Comparison of ENCODE assay signal across 9 mouse cellular contexts in the genomic region with DNA sequence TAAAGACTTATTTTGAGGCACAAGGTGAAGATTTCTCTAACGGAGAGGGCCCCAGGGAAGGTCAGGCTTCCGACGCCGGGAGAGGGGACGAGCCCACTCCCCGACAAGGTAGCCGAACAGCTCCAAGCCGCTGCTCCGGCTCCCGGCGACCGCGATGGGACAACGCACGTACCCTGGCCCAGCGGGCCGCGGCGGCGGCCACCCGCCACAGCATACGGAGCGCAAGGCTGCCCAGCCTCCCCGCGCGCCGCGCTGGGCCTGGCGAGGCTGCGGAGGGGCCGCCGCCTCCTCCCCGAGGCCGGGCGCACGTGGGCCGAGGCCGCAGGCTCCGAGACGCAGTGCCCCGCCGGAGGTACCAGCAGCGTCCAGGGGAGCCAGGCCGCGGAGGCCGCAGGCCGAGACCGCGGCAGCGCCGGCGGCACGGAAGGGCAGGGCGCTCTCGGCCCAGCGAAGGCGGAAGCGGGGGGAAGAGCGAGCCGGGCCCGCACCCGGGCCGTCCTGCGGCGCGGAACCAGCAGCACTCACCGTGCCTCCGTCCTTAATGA. TPM values are rescaled to one million over a fixed set of nuclear protein-coding genes. Genes with fewer than 3 reads are reported as not detected.
DNase-seq lines count a peak whose midpoint lies in the region; ATAC-seq and TF ChIP-seq lines count a peak whose summit lies in the region.
"Had no signal": no experiment of that assay in that cellular context is flagged by ENCODE, and none has a peak within 500 bp of the region (broad histone marks: within the 10 kb centered on the region; RNA-seq: fewer than 3 reads in every experiment).

No protein-coding gene starts in this region.

- peak overlapping the region; percentile 94 for H3K9ac ChIP-seq in midbrain, postnatal 0 days (replicated peaks; ENCODE audit: low read length, poor library complexity, severe bottlenecking)

- peak overlapping the region; percentile 93 for H3K4me3 ChIP-seq in midbrain, postnatal 0 days (ENCODE audit: low read depth, low read length)

- peak overlapping the region; percentile 64 for H3K4me2 ChIP-seq in midbrain, postnatal 0 days (ENCODE audit: low read depth, low read length, poor library complexity, severe bottlenecking)

- peak; percentile 74 for DNase-seq in embryo, embryonic 11 days
- no peak for DNase-seq in embryo, embryonic 9.5 days (ENCODE audit: extremely low spot score)
- DNase-seq in right cerebral cortex, postnatal 14 days: peak; percentile 42
- DNase-seq in right cerebral cortex, postnatal 25 days: no peak
- peak; percentile 35 to 49 for DNase-seq in frontal cortex, postnatal 36 days (ENCODE audit: low spot score in 2 of 2)
- DNase-seq in left cerebral cortex, postnatal 36 days (ENCODE audit: low spot score in 2 of 2): peak; percentile 51 to 76
- DNase-seq in midbrain, postnatal 0 days (ENCODE audit: low spot score): peak; percentile 31
- no peak for DNase-seq in spleen, postnatal 10 days (ENCODE audit: low spot score in 2 of 2)

- H3K4me1 ChIP-seq in midbrain, postnatal 0 days (ENCODE audit: insufficient read depth, low read length): no peaks in the 10 kb centered on the region

- intact Hi-C loops in left cerebral cortex, postnatal 36 days (cut with DNase I): loop anchor here (1.0 to 5.0 kb wide), 2 partner anchors 50 to 68 kb away; a partner anchor contains a TSS

- H3K27me3 ChIP-seq in midbrain, postnatal 0 days (ENCODE audit: insufficient read depth, low read length): no peaks in the 10 kb centered on the region

- TF ChIP-seq CTCF in midbrain, postnatal 0 days (IDR thresholded peaks at IDR 0.05): no peak

- ATAC-seq in midbrain, postnatal 0 days (ENCODE audit: low FRiP score): peak; percentile 85

- H3K27ac ChIP-seq in midbrain, postnatal 0 days (ENCODE audit: low read depth, low read length): peak overlapping the region; percentile 90

- no peaks in the 10 kb centered on the region for H3K9me3 ChIP-seq in midbrain, postnatal 0 days (ENCODE audit: low read length)

- no peaks in the 10 kb centered on the region for H3K36me3 ChIP-seq in midbrain, postnatal 0 days (ENCODE audit: insufficient read depth, low read length)

- under 1% methylated on average over 44 of the region's 68 CpGs for WGBS in midbrain, postnatal 0 days

RNA-seq across cellular contexts. Expression of a gene that starts 0.5 kb away (rescaled TPM):
- 10 to 100 TPM; 55.1 to 55.4 TPM for total RNA-seq in left cerebral cortex, postnatal 36 days (2021)
- total RNA-seq in midbrain, postnatal 0 days (2014; rRNA removed): 44.7 and 51.1 TPM in 2 replicates
- 49.4 and 50.6 TPM in 2 replicates for polyA plus RNA-seq in midbrain, postnatal 0 days (2015; fragmentation: Nextera tagmentation; extraction: Ambion mirVana)

RNA-seq across cellular contexts. Expression of a gene that starts 19.1 kb away (rescaled TPM):
- total RNA-seq in left cerebral cortex, postnatal 36 days (2021): not detected
- not detected in 2 replicates for total RNA-seq in midbrain, postnatal 0 days (2014; rRNA removed)
- polyA plus RNA-seq in midbrain, postnatal 0 days (2015; fragmentation: Nextera tagmentation; extraction: Ambion mirVana): not detected in 2 replicates
- polyA plus RNA-seq: gonadal fat pad, adult 2 months had no signal

RNA-seq across cellular contexts. Expression of a gene that starts 47.6 kb away (rescaled TPM):
- total RNA-seq in left cerebral cortex, postnatal 36 days (2021): 10 to 100 TPM; 13.8 to 20.9 TPM
- total RNA-seq in midbrain, postnatal 0 days (2014; rRNA removed): 12.2 and 14.0 TPM in 2 replicates
- 22.1 and 23.4 TPM in 2 replicates for polyA plus RNA-seq in midbrain, postnatal 0 days (2015; fragmentation: Nextera tagmentation; extraction: Ambion mirVana)

RNA-seq across cellular contexts. Expression of a gene that starts 50.7 kb away (rescaled TPM):
- 10 to 100 TPM; 12.9 to 13.5 TPM for total RNA-seq in left cerebral cortex, postnatal 36 days (2021)
- total RNA-seq in midbrain, postnatal 0 days (2014; rRNA removed): 18.9 and 23.9 TPM in 2 replicates
- 5.4 and 6.2 TPM in 2 replicates for polyA plus RNA-seq in midbrain, postnatal 0 days (2015; fragmentation: Nextera tagmentation; extraction: Ambion mirVana)

Comparison
In these comparisons a context has a peak if more than half of its experiments do, and no peak if none do; other contexts are left out.
1. DNase-seq: peak in embryo, embryonic 11 days (single experiment), right cerebral cortex, postnatal 14 days (single experiment), frontal cortex, postnatal 36 days (2 of 2), left cerebral cortex, postnatal 36 days (2 of 2) and midbrain, postnatal 0 days (single experiment); none in embryo, embryonic 9.5 days (single experiment), right cerebral cortex, postnatal 25 days (single experiment) and spleen, postnatal 10 days (0 of 2).